Mouse (Mus musculus) G1E (cell line): ENCODE data around the gene Casp2.

Experiments
- CTCF ChIP-seq: IDR thresholded peaks from 2 replicates; pipeline ENCODE4 v1.5.1; 2012; ENCODE audit warnings: low read depth, low read length, inconsistent platforms, mixed read lengths
- GATA1 ChIP-seq: IDR thresholded peaks from 2 replicates; pipeline ENCODE4 v1.6.1; 2012; ENCODE audit warnings: borderline replicate concordance, low read length, inconsistent platforms, mixed read lengths
- POLR2AphosphoS5 ChIP-seq: IDR thresholded peaks from 2 replicates; pipeline ENCODE4 v1.6.1; 2012; ENCODE audit warnings: low read depth, low read length, inconsistent platforms; ENCODE audit not compliant: insufficient replicate concordance
- TAL1 ChIP-seq: conservative IDR thresholded peaks from 2 replicates; pipeline ENCODE4 v1.6.1; 2012; ENCODE audit warnings: low read depth, low read length, inconsistent platforms, mixed read lengths

DNA sequence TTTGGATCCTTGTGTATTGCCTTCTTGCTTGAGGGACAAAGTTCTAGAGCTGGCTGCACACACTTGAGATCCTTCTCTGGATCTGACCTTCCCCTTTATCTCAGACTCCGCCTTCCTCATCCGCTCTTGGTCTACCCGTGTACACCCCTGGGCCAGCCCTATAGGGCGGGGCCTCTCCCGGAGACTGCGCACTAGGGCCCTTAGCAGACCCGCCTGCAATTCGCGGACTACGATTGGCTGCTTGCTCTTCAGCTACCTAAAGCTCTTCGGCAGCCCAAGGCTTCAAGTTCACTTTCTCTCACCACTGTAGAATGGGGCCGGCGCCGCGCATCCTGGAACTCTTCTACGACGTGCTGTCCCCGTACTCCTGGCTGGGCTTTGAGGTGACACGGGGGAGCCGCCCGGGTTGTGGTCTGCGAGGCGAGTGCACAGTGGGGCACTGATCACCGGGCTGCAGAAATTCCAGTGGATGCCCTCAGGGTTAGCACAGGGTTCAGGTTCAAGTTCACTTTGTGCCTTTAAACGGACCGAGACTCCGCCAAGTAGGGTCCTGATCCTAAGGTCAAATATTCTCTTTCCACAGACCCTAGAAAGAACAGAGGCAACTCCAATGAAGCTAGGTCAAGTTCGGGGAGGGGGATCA lies 19.0 kb upstream of the Casp2 start, which contains the start of gene Gstk1:
- TF ChIP-seq CTCF (no peak), TAL1 (no peak), GATA1 (no peak), POLR2AphosphoS5 (no peak)
